Mouse (Mus musculus): Measurements from ENCODE around the gene Errfi1.

Errfi1 gene

GRCm38 (mm10) chr4:150917336-150918027 is 63.8 kb downstream of the Errfi1 start:
- DNase-seq, result no peak
